18 mouse cellular contexts compared by ENCODE assay signal in the genomic region with DNA sequence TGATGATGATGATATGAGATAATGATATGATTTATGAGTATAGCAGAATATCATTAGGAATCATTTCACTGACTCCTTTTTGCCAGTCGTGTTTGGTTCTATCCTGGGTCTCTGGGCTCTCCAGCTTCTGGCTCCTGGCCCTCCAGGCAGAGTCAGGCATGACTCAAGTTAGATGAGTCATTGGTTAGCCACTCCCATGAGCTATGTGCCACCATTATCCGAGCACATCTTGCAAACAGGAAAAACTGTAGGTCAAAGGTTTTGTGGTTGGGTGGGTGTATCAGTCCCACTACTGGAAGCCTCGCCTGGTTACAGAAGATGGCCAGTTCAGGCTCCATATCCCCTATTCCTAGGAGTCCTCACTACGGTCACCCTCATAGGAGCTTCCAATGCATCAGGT. TPM values are rescaled to one million over a fixed set of nuclear protein-coding genes. Genes with fewer than 3 reads are reported as not detected.
"Had no signal": no experiment of that assay in that cellular context is flagged by ENCODE, and none has a peak within 500 bp of the region (broad histone marks: within the 10 kb centered on the region; RNA-seq: fewer than 3 reads in every experiment).

No protein-coding gene starts in this region.

- DNase-seq: kidney, postnatal 36 days; layer of hippocampus, adult 9-11 months; layer of hippocampus, postnatal 36 days; left cerebral cortex, postnatal 4 days; lung, adult 18-20 months; right cerebral cortex, adult 18-20 months; right cerebral cortex, postnatal 25 days; thymus, postnatal 4 days had no signal

- H3K36me3 ChIP-seq: limb, embryonic 13.5 days; midbrain, embryonic 12.5 days had no signal

- H3K4me2 ChIP-seq: limb, embryonic 13.5 days; midbrain, embryonic 12.5 days had no signal

- H3K4me3 ChIP-seq: limb, embryonic 13.5 days; midbrain, embryonic 12.5 days had no signal

- H3K27me3 ChIP-seq: midbrain, embryonic 12.5 days had no signal

RNA-seq across cellular contexts. Expression of a gene that starts 51.6 kb away (rescaled TPM):
- polyA plus RNA-seq: kidney, postnatal 0 days; limb, embryonic 13.5 days; liver, adult 2 months; liver, embryonic 14.5 days; lung, embryonic 16.5 days; midbrain, embryonic 12.5 days; midbrain, embryonic 16.5 days; neural tube, embryonic 14.5 days; small intestine, adult 2 months; stomach, postnatal 0 days had no signal
